Mouse (Mus musculus) neural tube, embryonic 14.5 days (tissue): Measurements from ENCODE around the gene Prss48. TPM values are rescaled to one million over a fixed set of nuclear protein-coding genes. Genes with fewer than 3 reads are reported as not detected.

Experiments
- ATAC-seq: fragments of 200-750 bp; cut with Nextera tagmentation; 2 replicates; pipeline ENCODE4 v1.8.0; 2017; ENCODE audit warnings: low read depth, mild to moderate bottlenecking, moderate TSS enrichment, moderate library complexity
- H3K27ac ChIP-seq: fragments of 300-500 bp; sonication (generic); 2 replicates; pipeline ENCODE4 v1.5.1; 2014; ENCODE audit warnings: low read depth, mild to moderate bottlenecking, control low read depth, low read length, moderate library complexity, mixed read lengths
- H3K27me3 ChIP-seq: fragments of 300-500 bp; sonication (generic); 2 replicates; pipeline ENCODE4 v1.6.1; 2014; ENCODE audit warnings: low read length; ENCODE audit not compliant: control insufficient read depth, insufficient read depth
- H3K36me3 ChIP-seq: fragments of 300-500 bp; sonication (generic); 2 replicates; pipeline ENCODE4 v1.6.1; 2014; ENCODE audit warnings: low read length, mixed read lengths; ENCODE audit not compliant: control insufficient read depth, insufficient read depth
- H3K4me1 ChIP-seq: fragments of 300-500 bp; sonication (generic); 2 replicates; pipeline ENCODE4 v1.6.1; 2014; ENCODE audit warnings: low read length; ENCODE audit not compliant: control insufficient read depth, insufficient read depth
- H3K4me2 ChIP-seq: fragments of 300-500 bp; sonication (generic); 2 replicates; pipeline ENCODE4 v1.6.1; 2014; ENCODE audit warnings: mild to moderate bottlenecking, low read depth, low read length, control low read depth
- H3K4me3 ChIP-seq: fragments of 300-500 bp; sonication (generic); 2 replicates; pipeline ENCODE4 v1.5.1; 2014; ENCODE audit warnings: low read depth, low read length, control low read depth, mixed read lengths
- H3K9ac ChIP-seq: fragments of 300-500 bp; sonication (generic); replicated peaks from 2 replicates; pipeline ENCODE4 v1.6.1; 2014; ENCODE audit warnings: low read depth, mild to moderate bottlenecking, control low read depth, low read length, mixed read lengths
- H3K9me3 ChIP-seq: fragments of 300-500 bp; sonication (generic); 2 replicates; pipeline ENCODE4 v1.6.1; 2016; ENCODE audit warnings: low read length; ENCODE audit not compliant: control insufficient read depth
- WGBS: fragments of 180-500 bp; shearing (Covaris S2); extraction: QIAGEN DNeasy Blood & Tissue Kit; methylation state at CpG from one replicate; pipeline ENCODE4 v1.1.7; 2014; 5-methylcytosine and 5-hydroxymethylcytosine counted together
- polyA plus RNA-seq: library from polyadenylated mRNA; unstranded; fragments of >200 nt; fragmentation: Nextera tagmentation; extraction: Ambion mirVana; gene quantifications from 2 replicates; pipeline ENCODE4 v1.2.1, GENCODE M21; 2014

Gene Prss48
- polyA plus RNA-seq, 1 experiment from 2014 or later = not detected

- Histone ChIP-seq H3K4me2 (no peak overlapping the region), H3K9me3 (no peaks in the 10 kb centered on the region), H3K27me3 (no peaks in the 10 kb centered on the region), H3K36me3 (no peaks in the 10 kb centered on the region), H3K9ac (no peak overlapping the region), H3K27ac (no peak overlapping the region), H3K4me3 (no peak overlapping the region), H3K4me1 (no peaks in the 10 kb centered on the region)
- WGBS = 64% methylated on average over 3 of the region's 3 CpGs
- no peak for ATAC-seq
Measured at GRCm38 (mm10) chr3:86011833-86012232, 9.5 kb upstream of the Prss48 start.

DNA sequence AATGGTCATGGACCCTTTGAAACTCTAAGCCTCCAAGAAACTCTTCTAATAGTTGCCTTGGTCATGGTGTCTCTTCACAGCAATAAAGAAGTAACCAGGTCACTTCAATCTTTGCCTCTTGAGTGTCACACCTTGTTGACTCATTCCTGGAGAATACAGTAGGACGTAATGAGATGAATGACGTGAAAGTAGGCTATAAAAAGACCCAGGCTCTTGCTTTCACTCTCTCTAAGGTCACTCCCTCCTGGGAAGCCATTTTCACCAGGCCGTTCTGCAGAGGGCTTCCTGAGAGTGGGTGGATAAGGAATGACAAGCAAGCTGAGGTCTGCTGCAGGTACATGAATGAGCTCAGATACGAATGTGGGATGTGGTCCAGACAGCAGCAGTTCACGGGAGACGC is 9.1 kb upstream of the Prss48 start:
- 83% methylated on average over 6 of the region's 6 CpGs for WGBS
- Histone ChIP-seq H3K4me3 (no peak overlapping the region), H3K27me3 (no peaks in the 10 kb centered on the region), H3K4me1 (no peaks in the 10 kb centered on the region), H3K4me2 (no peak overlapping the region), H3K9ac (no peak overlapping the region), H3K9me3 (no peaks in the 10 kb centered on the region), H3K36me3 (no peaks in the 10 kb centered on the region), H3K27ac (no peak overlapping the region)
- no peak for ATAC-seq

GRCm38 (mm10) chr3:86010618-86011017 is 8.3 kb upstream of the Prss48 start:
- Histone ChIP-seq H3K9me3 (no peaks in the 10 kb centered on the region), H3K36me3 (no peaks in the 10 kb centered on the region), H3K27me3 (no peaks in the 10 kb centered on the region), H3K27ac (no peak overlapping the region), H3K4me3 (no peak overlapping the region), H3K9ac (no peak overlapping the region), H3K4me1 (no peaks in the 10 kb centered on the region), H3K4me2 (no peak overlapping the region)
- WGBS = 69% methylated on average over 3 of the region's 3 CpGs
- ATAC-seq = no peak

GRCm38 (mm10) chr3:86004751-86005150 is 2.5 kb upstream of the Prss48 start:
- Histone ChIP-seq H3K36me3 (no peaks in the 10 kb centered on the region), H3K27ac (no peak overlapping the region), H3K4me1 (no peaks in the 10 kb centered on the region), H3K9me3 (no peaks in the 10 kb centered on the region), H3K27me3 (no peaks in the 10 kb centered on the region), H3K4me2 (no peak overlapping the region), H3K9ac (no peak overlapping the region), H3K4me3 (no peak overlapping the region)
- 90% methylated on average over 10 of the region's 10 CpGs for WGBS
- no peak for ATAC-seq

DNA sequence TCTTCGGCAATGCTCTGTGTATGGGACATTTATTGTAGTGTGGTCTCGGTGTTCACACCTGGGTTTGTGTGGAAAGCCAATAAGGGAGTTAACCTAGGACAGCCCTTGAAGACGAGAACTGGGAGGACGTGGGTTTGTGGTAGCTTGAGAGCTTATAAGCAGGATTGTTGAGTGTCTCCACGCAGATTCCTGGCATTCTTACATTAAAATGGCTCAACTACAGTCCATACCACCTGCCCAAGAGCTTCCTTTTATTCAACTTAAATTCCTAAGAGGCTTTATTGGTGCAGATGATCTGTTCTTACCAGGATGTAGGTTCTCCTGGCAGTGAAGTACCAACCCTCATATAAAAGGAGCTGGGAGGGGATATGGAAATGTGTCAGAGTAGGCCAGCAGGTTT is 649 bp upstream of the Prss48 start:
- no peak overlapping the region for H3K4me2 ChIP-seq
- H3K27me3 ChIP-seq = no peaks in the 10 kb centered on the region
- no peaks in the 10 kb centered on the region for H3K4me1 ChIP-seq
- no peak overlapping the region for H3K9ac ChIP-seq
- WGBS = 88% methylated on average over 5 of the region's 5 CpGs
- H3K27ac ChIP-seq = no peak overlapping the region
- H3K4me3 ChIP-seq = no peak overlapping the region
- H3K36me3 ChIP-seq = no peaks in the 10 kb centered on the region
- no peak for ATAC-seq
- H3K9me3 ChIP-seq = no peaks in the 10 kb centered on the region

GRCm38 (mm10) chr3:86001271-86001670 is 1.0 kb downstream of the Prss48 start:
- Histone ChIP-seq H3K9me3 (no peaks in the 10 kb centered on the region), H3K36me3 (no peaks in the 10 kb centered on the region), H3K27me3 (no peaks in the 10 kb centered on the region), H3K4me3 (no peak overlapping the region), H3K9ac (no peak overlapping the region), H3K27ac (no peak overlapping the region), H3K4me2 (no peak overlapping the region), H3K4me1 (no peaks in the 10 kb centered on the region)
- WGBS = 94% methylated on average over 3 of the region's 3 CpGs
- no peak for ATAC-seq

DNA sequence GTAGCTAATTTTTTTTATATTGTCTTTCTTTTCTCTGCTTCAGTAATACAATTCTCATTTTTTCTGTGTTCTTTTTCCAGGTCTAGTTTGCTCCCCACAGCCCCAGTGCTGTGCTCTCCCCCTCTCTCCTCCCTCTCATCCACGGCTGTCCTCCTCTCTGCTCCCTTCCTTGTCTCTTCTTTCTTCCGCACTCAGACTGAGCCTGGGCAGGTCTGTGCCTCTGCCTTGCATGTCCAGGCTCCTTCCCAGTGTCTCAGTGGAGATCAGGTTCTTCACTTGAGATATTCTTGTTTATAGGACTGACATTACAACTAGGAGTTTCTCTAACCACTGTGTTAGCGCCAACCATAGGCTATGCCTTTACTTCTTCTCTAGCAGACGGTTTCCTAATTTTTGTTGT is 7.6 kb downstream of the Prss48 start:
- no peak overlapping the region for H3K27ac ChIP-seq
- no peaks in the 10 kb centered on the region for H3K9me3 ChIP-seq
- no peak for ATAC-seq
- no peak overlapping the region for H3K4me3 ChIP-seq
- 71% methylated on average over 4 of the region's 4 CpGs for WGBS
- H3K9ac ChIP-seq = no peak overlapping the region
- no peaks in the 10 kb centered on the region for H3K27me3 ChIP-seq
- H3K36me3 ChIP-seq = no peaks in the 10 kb centered on the region
- H3K4me1 ChIP-seq = no peaks in the 10 kb centered on the region
- no peak overlapping the region for H3K4me2 ChIP-seq

DNA sequence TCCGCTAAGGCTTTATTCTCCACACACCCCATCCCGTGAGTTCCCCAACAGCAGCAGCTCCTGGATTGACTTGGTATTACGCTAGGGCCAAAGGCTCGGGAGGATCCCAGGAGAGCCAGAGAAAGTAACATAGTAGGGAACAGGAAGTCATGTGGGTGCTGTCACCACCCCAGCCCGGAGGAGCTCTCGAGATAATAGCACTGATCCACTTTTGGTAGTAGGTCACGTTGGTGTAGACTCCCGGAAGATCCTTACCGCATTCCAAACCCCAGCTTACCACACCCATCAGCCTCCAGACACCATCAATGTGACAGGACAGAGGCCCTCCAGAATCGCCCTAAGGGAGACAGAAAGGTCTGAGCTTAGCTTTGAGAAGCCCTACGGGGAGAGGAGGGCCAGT is 8.5 kb downstream of the Prss48 start:
- Histone ChIP-seq H3K36me3 (no peaks in the 10 kb centered on the region), H3K4me3 (no peak overlapping the region), H3K4me1 (no peaks in the 10 kb centered on the region), H3K9me3 (no peaks in the 10 kb centered on the region), H3K27ac (no peak overlapping the region), H3K9ac (no peak overlapping the region), H3K4me2 (no peak overlapping the region), H3K27me3 (no peaks in the 10 kb centered on the region)
- 56% methylated on average over 11 of the region's 11 CpGs for WGBS
- no peak for ATAC-seq

DNA sequence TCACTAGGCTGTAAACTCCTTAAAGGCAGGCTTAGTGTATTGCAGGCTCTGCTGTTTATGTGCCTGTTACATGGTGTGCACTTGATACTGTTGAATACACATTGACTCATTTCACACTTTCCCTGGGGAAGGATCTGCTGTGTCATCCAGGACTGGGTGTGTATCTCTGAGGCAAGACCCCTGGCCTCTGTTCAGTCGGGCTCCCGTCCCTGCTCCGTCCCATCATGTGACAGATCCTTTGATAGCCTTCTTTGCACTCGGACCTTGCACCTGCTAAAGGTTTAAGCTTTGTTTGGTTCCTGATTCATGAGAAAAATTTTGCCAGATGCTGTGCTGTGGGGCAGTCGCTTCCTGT is 10.5 kb downstream of the Prss48 start:
- H3K4me1 ChIP-seq = no peaks in the 10 kb centered on the region
- H3K9me3 ChIP-seq = no peaks in the 10 kb centered on the region
- H3K9ac ChIP-seq = no peak overlapping the region
- no peak for ATAC-seq
- no peaks in the 10 kb centered on the region for H3K27me3 ChIP-seq
- no peaks in the 10 kb centered on the region for H3K36me3 ChIP-seq
- H3K4me3 ChIP-seq = no peak overlapping the region
- 75% methylated on average over 5 of the region's 5 CpGs for WGBS
- H3K27ac ChIP-seq = no peak overlapping the region
- no peak overlapping the region for H3K4me2 ChIP-seq
